Mouse (Mus musculus): ENCODE data around the gene Trank1. TPM values are rescaled to one million over a fixed set of nuclear protein-coding genes. Genes with fewer than 3 reads are reported as not detected.

Gene Trank1
- polyA plus RNA-seq (2012; ENCODE audit: insufficient read depth, insufficient read length, missing spikeins), result 0.11 TPM in 1 of 2 replicates, not detected in the other

- no peaks in the 10 kb centered on the region for H3K4me1 ChIP-seq (ENCODE audit: control insufficient read depth, insufficient read depth, low read length)
- TF ChIP-seq POLR2A (IDR thresholded peaks at IDR 0.05; ENCODE audit: borderline replicate concordance, low read depth, low read length) (no peak), CTCF (IDR thresholded peaks at IDR 0.05; ENCODE audit: low read depth, low read length) (no peak)
- no peak within 1 kb of the TSS for H3K27ac ChIP-seq (ENCODE audit: insufficient read depth, low read depth, low read length)
- H3K4me3 ChIP-seq (ENCODE audit: insufficient read depth, low read length), result peak within 1 kb of the TSS; percentile 50
Measured at GRCm38 (mm10) chr9:111311031-111311842, at the start of gene Trank1. Trank1 (plus strand) TSS chr9:111311739.

GRCm38 (mm10) chr9:111267998-111268397 lies 43.5 kb upstream of the Trank1 start:
- no peak overlapping the region for H3K27ac ChIP-seq (ENCODE audit: insufficient read depth, low read depth, low read length)
- peaks cover 4% of the 10 kb centered on the region; the same call in 1 of the 2 replicates for H3K4me1 ChIP-seq (ENCODE audit: control insufficient read depth, insufficient read depth, low read length)
- H3K4me3 ChIP-seq (ENCODE audit: insufficient read depth, low read length), result no peak overlapping the region
- no peak for TF ChIP-seq POLR2A (IDR thresholded peaks at IDR 0.05; ENCODE audit: borderline replicate concordance, low read depth, low read length)
- no peak for TF ChIP-seq CTCF (IDR thresholded peaks at IDR 0.05; ENCODE audit: low read depth, low read length)

DNA sequence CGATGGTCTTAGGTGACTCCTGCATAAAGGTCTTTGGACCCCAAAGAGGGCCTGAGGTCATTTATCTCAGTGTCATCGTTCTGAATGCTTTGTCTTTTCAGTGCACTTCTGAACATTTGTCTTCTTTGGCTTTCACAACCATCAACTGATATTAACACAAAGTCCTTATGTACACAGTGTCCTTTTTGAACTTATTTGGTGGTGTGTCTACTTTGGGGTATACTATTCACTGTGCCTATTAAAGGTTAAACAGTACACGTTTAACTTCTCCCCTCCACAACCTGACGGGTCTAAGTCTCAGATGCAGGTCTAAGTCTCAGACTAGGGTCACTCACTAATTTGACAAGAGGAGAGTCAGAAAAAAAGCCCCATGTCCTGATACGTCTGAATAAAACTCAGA lies 40.9 kb upstream of the Trank1 start:
- TF ChIP-seq POLR2A (IDR thresholded peaks at IDR 0.05; ENCODE audit: borderline replicate concordance, low read depth, low read length) (no peak), CTCF (IDR thresholded peaks at IDR 0.05; ENCODE audit: low read depth, low read length) (no peak)
- Histone ChIP-seq H3K27ac (ENCODE audit: insufficient read depth, low read depth, low read length) (peak overlapping the region; percentile 71), H3K4me3 (ENCODE audit: insufficient read depth, low read length) (peak overlapping the region; percentile 84), H3K4me1 (ENCODE audit: control insufficient read depth, insufficient read depth, low read length) (peaks cover 12% of the 10 kb centered on the region)

DNA sequence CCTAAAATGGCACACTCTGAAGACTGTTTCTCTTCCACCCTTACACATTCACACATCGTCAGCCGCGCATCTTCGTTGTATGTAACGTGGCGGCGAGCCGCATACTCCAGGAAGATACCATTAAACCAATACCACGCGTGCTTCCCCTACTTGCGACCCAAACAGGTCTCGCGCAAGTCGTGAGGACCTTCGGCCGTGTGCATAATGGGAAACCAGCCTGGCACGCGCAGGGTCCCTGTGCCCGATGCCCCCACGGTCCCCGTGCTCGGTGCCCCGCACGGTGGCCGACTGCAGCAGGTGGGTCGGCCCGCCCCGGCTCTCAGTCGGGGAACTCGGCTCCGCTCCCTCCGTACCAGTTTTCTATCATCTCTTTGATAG lies 40.5 kb upstream of the Trank1 start:
- Histone ChIP-seq H3K4me3 (ENCODE audit: insufficient read depth, low read length) (peak overlapping the region; percentile 84), H3K4me1 (ENCODE audit: control insufficient read depth, insufficient read depth, low read length) (peaks cover 12% of the 10 kb centered on the region), H3K27ac (ENCODE audit: insufficient read depth, low read depth, low read length) (peak overlapping the region; percentile 71)
- TF ChIP-seq CTCF (IDR thresholded peaks at IDR 0.05; ENCODE audit: low read depth, low read length) (no peak), POLR2A (IDR thresholded peaks at IDR 0.05; ENCODE audit: borderline replicate concordance, low read depth, low read length) (no peak)

DNA sequence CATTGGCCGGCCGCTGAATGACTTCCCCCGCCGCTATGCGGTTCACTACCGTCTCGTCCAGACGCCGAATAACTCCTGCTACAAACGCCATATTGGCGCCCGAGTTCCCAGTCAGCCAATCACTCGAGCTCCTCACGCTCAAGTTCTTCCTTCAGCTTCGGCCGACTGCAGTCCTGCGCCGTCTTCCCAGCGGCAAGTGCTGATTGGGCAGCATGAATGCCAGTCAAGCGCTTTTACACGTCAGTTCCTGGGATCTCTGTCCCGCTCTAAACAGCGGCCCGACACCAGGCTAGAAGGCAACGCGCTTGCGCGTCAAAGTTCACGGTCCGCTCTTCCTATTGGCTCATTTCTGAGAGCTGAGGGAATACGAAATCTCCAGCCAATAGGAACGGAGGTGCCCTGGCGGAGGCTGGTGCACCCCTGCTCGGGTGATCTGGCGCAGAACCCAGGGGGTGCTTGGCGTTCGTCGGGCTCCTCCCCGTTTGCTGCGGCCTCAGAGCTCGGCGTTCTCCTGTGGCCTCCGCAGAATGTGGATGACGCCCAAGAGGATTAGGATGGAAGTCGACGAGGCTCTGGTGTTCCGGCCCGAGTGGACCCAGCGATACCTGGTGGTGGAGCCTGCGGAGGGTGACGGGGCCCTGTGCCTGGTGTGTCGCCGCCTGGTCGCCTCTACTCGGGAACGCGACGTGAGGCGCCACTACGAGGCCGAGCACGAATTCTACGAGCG lies 39.9 kb upstream of the Trank1 start, which contains the start of the genes Mlh1 and Epm2aip1:
Mlh1 (minus strand) TSS at position 358 of the 727 bp plus-strand sequence.
Epm2aip1 (plus strand) TSS at position 496 of the 727 bp plus-strand sequence.
- Histone ChIP-seq H3K4me3 (ENCODE audit: insufficient read depth, low read length) (peak within 1 kb of the TSS; percentile 84), H3K4me1 (ENCODE audit: control insufficient read depth, insufficient read depth, low read length) (peaks cover 12% of the 10 kb centered on the region), H3K27ac (ENCODE audit: insufficient read depth, low read depth, low read length) (peak within 1 kb of the TSS; percentile 86)
- TF ChIP-seq POLR2A (IDR thresholded peaks at IDR 0.05; ENCODE audit: borderline replicate concordance, low read depth, low read length), result peak; percentile 89
- no peak for TF ChIP-seq CTCF (IDR thresholded peaks at IDR 0.05; ENCODE audit: low read depth, low read length)

DNA sequence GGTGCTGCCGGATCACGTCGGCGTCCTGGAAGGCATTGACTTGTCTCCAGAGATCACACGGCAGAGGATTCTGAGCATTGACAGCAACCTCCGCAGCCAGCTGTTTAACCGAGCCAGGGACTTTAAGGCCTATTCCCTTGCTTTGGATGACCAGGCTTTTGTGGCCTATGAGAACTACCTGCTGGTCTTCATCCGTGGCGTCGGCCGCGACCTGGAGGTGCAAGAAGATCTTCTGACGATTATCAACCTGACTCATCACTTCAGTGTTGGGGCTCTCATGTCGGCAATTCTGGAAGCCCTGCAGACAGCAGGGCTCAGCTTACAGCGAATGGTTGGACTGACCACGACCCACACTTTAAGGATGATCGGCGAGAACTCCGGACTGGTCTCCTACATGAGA lies 39.2 kb upstream of the Trank1 start:
- H3K4me1 ChIP-seq (ENCODE audit: control insufficient read depth, insufficient read depth, low read length), result peaks cover 12% of the 10 kb centered on the region
- peak overlapping the region; percentile 80 for H3K4me3 ChIP-seq (ENCODE audit: insufficient read depth, low read length)
- no peak for TF ChIP-seq POLR2A (IDR thresholded peaks at IDR 0.05; ENCODE audit: borderline replicate concordance, low read depth, low read length)
- no peak for TF ChIP-seq CTCF (IDR thresholded peaks at IDR 0.05; ENCODE audit: low read depth, low read length)
- peak overlapping the region; percentile 86 for H3K27ac ChIP-seq (ENCODE audit: insufficient read depth, low read depth, low read length)

- no peak for TF ChIP-seq CTCF (IDR thresholded peaks at IDR 0.05; ENCODE audit: low read depth, low read length)
- TF ChIP-seq POLR2A (IDR thresholded peaks at IDR 0.05; ENCODE audit: borderline replicate concordance, low read depth, low read length), result no peak
- H3K4me3 ChIP-seq (ENCODE audit: insufficient read depth, low read length), result peak overlapping the region; percentile 80
- H3K4me1 ChIP-seq (ENCODE audit: control insufficient read depth, insufficient read depth, low read length), result peaks cover 12% of the 10 kb centered on the region
- H3K27ac ChIP-seq (ENCODE audit: insufficient read depth, low read depth, low read length), result no peak overlapping the region
Measured at GRCm38 (mm10) chr9:111272996-111273785, 38.3 kb upstream of the Trank1 start.

DNA sequence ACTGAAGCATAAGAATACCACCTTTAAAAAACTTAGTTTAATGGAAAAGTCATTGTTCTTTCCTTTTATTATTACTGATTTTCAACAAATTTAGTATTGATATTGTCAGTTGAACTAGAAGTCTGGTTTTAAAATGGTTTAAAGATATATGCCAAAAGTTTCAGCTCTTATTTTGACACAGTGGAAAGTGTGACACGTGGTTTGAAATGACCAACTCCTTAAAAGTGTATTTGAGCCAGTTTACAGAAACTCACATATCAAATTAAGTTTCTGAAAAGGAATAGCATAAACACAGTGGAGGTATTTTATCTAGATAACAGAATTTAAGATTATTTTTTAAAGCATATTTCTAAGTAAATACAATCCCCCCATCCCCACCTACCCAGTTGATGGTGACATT lies 37.6 kb upstream of the Trank1 start:
- TF ChIP-seq CTCF (IDR thresholded peaks at IDR 0.05; ENCODE audit: low read depth, low read length), result no peak
- no peak for TF ChIP-seq POLR2A (IDR thresholded peaks at IDR 0.05; ENCODE audit: borderline replicate concordance, low read depth, low read length)
- H3K4me1 ChIP-seq (ENCODE audit: control insufficient read depth, insufficient read depth, low read length), result peaks cover 12% of the 10 kb centered on the region
- H3K27ac ChIP-seq (ENCODE audit: insufficient read depth, low read depth, low read length), result no peak overlapping the region
- H3K4me3 ChIP-seq (ENCODE audit: insufficient read depth, low read length), result no peak overlapping the region

- TF ChIP-seq CTCF (IDR thresholded peaks at IDR 0.05; ENCODE audit: low read depth, low read length) (no peak), POLR2A (IDR thresholded peaks at IDR 0.05; ENCODE audit: borderline replicate concordance, low read depth, low read length) (no peak)
- peak overlapping the region; percentile 16; the same call in 1 of the 2 replicates for H3K4me3 ChIP-seq (ENCODE audit: insufficient read depth, low read length)
- H3K27ac ChIP-seq (ENCODE audit: insufficient read depth, low read depth, low read length), result no peak overlapping the region
- H3K4me1 ChIP-seq (ENCODE audit: control insufficient read depth, insufficient read depth, low read length), result peaks cover 8% of the 10 kb centered on the region
Measured at GRCm38 (mm10) chr9:111275156-111275555, 36.4 kb upstream of the Trank1 start.
